Mouse (Mus musculus): ENCODE measurements around the gene Tmem132b.

The Tmem132b gene

GRCm38 (mm10) chr5:125658959-125659749 is 127.6 kb downstream of the Tmem132b start:
- no peak for DNase-seq (ENCODE audit: low read depth, low spot score)

GRCm38 (mm10) chr5:125675623-125676022 is 144.0 kb downstream of the Tmem132b start:
- peak; percentile 3 for DNase-seq (ENCODE audit: low read depth, low spot score)

GRCm38 (mm10) chr5:125676025-125676623 is 144.6 kb downstream of the Tmem132b start:
- no peak for DNase-seq (ENCODE audit: low read depth, low spot score)

GRCm38 (mm10) chr5:125680889-125681288 is 149.3 kb downstream of the Tmem132b start:
- no peak for DNase-seq (ENCODE audit: low read depth, low spot score)

GRCm38 (mm10) chr5:125683491-125683890 is 151.9 kb downstream of the Tmem132b start:
- DNase-seq (ENCODE audit: low read depth, low spot score): no peak

- DNase-seq (ENCODE audit: low read depth, low spot score): no peak
These were observed 154.2 kb downstream of the Tmem132b start for GRCm38 (mm10) chr5:125685681-125686331.

DNA sequence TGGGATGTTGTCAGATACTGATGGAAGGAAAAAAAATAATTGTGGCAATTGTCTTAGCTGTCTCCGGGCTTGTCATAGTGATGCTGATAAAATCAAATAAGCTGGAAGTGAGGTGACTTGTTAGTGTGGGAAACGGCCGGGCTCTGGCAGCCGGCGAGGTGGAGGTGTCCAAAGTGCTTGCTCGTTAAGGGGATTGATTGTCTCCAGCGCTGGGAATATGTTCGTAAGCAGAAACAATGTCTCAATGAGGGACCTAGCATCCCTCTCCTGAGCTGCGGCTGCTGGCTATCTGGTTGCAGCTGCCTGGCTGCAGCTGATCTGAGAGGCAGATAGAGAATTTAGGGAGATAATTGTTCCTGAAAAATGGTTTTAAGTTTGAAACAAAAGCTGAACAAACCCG is 161.0 kb downstream of the Tmem132b start:
- no peak for DNase-seq (ENCODE audit: low read depth, low spot score)

- no peak for DNase-seq (ENCODE audit: low read depth, low spot score)
These were observed 167.8 kb downstream of the Tmem132b start for GRCm38 (mm10) chr5:125699395-125699794.

GRCm38 (mm10) chr5:125700234-125700633 is 168.7 kb downstream of the Tmem132b start:
- DNase-seq (ENCODE audit: low read depth, low spot score): no peak

DNA sequence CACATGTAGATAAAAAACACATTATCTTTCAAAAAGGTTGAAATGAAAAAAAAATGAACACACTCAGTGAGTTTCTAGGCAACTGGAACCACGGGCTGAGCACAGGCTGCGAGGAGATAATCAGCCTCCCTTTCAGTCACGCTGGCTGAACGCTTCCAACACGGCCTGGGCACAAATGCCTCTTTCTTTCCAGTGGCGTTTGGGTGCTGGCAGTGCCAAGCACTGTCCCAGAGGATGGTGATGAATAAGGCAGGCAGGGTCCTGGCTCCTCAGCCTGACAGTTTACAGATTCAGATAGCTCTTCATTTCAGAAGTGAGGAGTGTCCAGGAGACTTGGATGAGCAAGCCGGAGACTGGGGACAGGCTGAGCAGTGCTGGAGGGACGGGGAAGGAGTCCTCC is 173.8 kb downstream of the Tmem132b start:
- DNase-seq (ENCODE audit: low read depth, low spot score): no peak

DNA sequence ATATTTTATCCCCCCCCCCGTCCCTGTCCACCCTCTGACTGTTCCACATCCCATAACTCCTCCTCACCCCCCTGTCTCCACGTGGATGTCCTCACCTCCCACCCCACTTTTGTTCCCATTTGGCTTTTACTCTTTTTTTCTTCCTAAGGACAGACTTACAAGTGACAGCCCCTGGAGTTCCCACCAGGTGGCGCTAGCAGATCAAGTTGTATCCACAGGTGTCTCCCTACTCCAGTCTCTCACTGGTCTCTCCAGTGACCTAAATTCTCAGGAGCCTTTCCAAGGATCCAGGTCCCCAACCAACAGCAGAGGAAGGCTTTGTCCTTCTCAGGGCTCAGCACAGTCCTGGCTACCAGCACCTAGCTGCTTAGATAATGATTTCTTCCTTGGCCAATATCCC is 177.6 kb downstream of the Tmem132b start:
- peak; percentile 59 for DNase-seq (ENCODE audit: low read depth, low spot score)

DNA sequence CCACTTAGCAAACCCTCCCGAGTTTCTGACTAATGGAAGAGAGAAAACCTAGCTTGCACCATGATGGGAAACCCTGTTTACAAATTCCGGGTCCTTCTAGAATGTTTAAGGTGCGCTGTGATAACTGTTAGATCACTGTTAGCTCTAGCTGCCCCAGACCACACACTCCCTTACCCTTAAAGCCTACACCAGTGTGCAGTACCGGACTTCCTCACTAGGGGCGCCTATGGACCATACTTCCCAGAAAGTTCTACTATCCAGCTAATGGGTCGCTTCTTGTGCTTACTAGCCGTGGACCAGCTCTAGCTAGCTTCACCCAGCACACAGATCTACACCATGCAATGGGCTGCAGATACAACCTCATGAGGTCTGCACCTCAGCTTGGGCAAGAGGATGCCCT is 195.2 kb downstream of the Tmem132b start:
- no peak for DNase-seq (ENCODE audit: low read depth, low spot score)

GRCm38 (mm10) chr5:125727436-125727835 is 195.9 kb downstream of the Tmem132b start:
- DNase-seq (ENCODE audit: low read depth, low spot score): no peak

GRCm38 (mm10) chr5:125727936-125728335 is 196.4 kb downstream of the Tmem132b start:
- peak; percentile 11 for DNase-seq (ENCODE audit: low read depth, low spot score)

DNA sequence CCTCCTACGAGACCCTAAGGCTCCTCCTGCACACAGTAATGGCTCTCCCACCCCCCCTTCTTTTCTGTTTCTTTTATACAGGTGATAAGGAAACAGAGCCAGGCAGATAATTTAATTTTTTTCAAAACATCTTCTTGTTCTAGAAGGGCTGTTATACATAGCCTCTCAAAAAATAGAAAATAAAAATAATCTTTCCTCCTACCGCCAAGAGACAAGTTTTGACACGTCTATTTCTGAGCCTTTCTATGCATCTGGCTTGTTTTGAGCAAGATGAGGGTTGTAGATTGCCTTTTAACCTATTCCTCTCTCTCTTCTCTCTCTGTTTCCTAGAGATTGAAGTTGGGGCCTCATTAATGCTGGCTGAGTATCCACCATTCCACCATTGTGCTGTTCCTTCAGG is 196.9 kb downstream of the Tmem132b start:
- no peak for DNase-seq (ENCODE audit: low read depth, low spot score)

GRCm38 (mm10) chr5:125733806-125734205 is 202.2 kb downstream of the Tmem132b start:
- no peak for DNase-seq (ENCODE audit: low read depth, low spot score)

DNA sequence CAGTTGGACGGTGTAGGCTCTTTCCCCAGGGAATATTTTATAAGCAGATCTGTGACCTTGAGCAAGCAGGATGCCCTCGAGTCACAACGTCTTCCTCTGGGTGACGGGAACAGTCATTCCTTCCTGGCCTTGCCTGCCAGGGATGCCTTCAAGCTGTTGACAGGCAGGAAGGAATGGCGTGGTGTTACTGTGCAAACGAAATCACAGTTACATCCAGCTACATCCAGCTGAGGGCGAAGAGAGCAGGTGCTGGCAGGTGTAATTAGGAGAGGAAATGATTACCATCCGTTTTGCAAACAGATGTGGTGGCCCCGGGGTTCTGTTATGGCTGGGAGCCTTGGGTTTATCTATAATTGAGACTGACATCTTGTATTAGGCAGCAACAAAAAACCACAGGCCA is 205.5 kb downstream of the Tmem132b start:
- DNase-seq (ENCODE audit: low read depth, low spot score): no peak

GRCm38 (mm10) chr5:125743503-125743902 is 211.9 kb downstream of the Tmem132b start:
- DNase-seq (ENCODE audit: low read depth, low spot score): no peak

- peak; percentile 9 for DNase-seq (ENCODE audit: low read depth, low spot score)
These were observed 214.2 kb downstream of the Tmem132b start for GRCm38 (mm10) chr5:125745727-125746126.

DNA sequence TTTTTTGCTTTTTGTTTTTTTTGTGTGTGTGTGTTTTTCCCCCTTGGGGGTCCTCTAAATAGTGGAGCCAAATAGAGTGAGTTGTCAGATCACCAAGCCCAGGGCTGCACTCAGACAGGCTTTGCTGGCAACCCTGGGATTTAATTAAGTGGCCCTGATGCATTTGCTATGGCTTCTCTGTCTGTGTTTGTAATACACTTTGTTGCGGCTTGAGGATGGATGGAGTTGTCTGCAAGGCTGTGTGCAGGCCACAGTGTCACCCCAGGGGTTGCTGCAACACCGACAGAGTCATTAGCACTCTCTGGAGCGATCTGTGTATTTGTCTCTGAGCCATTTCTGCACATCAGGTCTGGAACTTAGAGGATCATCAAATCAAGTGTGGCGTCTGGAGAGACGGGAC is 219.9 kb downstream of the Tmem132b start:
- DNase-seq (ENCODE audit: low read depth, low spot score): no peak

DNA sequence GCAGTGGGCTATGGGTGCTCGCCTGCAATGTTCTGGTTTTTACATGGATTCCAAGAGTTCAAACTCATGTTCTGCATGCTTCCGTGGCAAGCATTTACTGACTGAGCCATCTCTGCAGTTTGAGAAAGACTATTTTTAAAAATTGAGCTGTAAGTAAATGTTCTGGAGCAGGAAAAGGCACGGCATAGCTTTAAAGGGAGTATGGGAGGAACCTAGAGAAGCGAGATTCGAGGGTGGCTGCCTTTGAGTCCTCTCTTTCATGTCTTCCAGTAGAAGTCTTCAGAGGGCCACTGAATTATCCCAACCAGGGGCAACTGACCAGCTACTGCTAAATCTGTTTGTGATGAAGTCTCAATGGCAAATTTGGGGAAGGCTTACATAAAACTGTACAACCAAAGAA is 221.0 kb downstream of the Tmem132b start:
- DNase-seq (ENCODE audit: low read depth, low spot score): no peak

- no peak for DNase-seq (ENCODE audit: low read depth, low spot score)
These were observed 225.5 kb downstream of the Tmem132b start for GRCm38 (mm10) chr5:125756987-125757530.
